Mouse (Mus musculus) liver, adult 2 months (tissue): ENCODE measurements around the gene Gpr88.

Experiments
- CTCF ChIP-seq: fragments of 200-500 bp; IDR thresholded peaks from 2 replicates; pipeline ENCODE4 v1.5.1; 2011; ENCODE audit warnings: low read depth, low read length, control low read depth
- POLR2A ChIP-seq: fragments of 200-500 bp; IDR thresholded peaks from 2 replicates; pipeline ENCODE4 v1.6.1; 2011; ENCODE audit warnings: low read length, control low read depth; ENCODE audit not compliant: insufficient read depth; ENCODE audit errors: extremely low read depth

DNA sequence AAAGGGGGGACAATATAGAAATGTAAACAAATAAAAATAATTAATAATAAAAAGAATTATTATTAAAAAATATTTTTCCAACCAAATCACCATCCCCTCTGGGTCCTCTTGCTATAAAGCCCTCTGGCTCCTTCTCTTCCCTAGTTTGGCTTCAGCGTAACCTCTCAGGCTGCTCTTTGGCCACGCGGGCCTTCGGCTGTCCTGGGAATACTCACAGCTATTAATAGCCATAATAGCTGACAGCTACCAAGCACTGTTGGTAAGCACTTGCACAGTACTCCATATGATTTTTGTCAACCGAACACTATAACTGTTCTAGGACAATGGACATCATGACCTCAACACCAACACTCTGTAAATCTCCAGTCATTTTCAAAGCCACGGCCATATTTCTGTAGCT, 35.5 kb upstream of the Gpr88 start:
- TF ChIP-seq CTCF (no peak), POLR2A (no peak)
